Mouse (Mus musculus) lung, postnatal 4 days (tissue): Measurements from ENCODE around the gene Narfl.
A peak's percentile ranks its signal among the peaks of the same experiment; 100 is the strongest.
"Not testable (repeated sequence)": the region's sequence is repeated elsewhere in the genome, so short reads cannot be mapped to it uniquely, and the experiment has no call there.

Experiments used
- DNase-seq, 2 experiments: peaks; one replicate each; pipeline ENCODE4 v3.0.0; 2021

Narfl gene

GRCm38 (mm10) chr17:25807452-25807851, 33.9 kb downstream of the Narfl start:
- not testable (repeated sequence) for DNase-seq

GRCm38 (mm10) chr17:25808028-25808427, 34.5 kb downstream of the Narfl start:
- no peak for DNase-seq

- DNase-seq: peak; percentile 60 to 83
These were observed 35.4 kb downstream of the Narfl start, which contains the start of gene Fbxl16 for GRCm38 (mm10) chr17:25808789-25809605. Gene Fbxl16, plus strand, starts transcription at chr17:25809085.

GRCm38 (mm10) chr17:25809606-25810340, 36.2 kb downstream of the Narfl start:
- DNase-seq: no peak

- no peak for DNase-seq
These were observed 37.3 kb downstream of the Narfl start for GRCm38 (mm10) chr17:25810890-25811289.

- DNase-seq: peak; percentile 89 to 92
These were observed 39.9 kb downstream of the Narfl start for GRCm38 (mm10) chr17:25813471-25813870.

GRCm38 (mm10) chr17:25817662-25818061, 44.1 kb downstream of the Narfl start:
- no peak for DNase-seq

GRCm38 (mm10) chr17:25818851-25819780, 45.5 kb downstream of the Narfl start:
- DNase-seq: peak in 1 of 2 experiments; percentile 34

GRCm38 (mm10) chr17:25823452-25823851, 49.9 kb downstream of the Narfl start, which contains the start of gene Wdr24:
Gene Wdr24, plus strand, starts transcription at chr17:25823627.
- DNase-seq: peak; percentile 78 to 85

- no peak for DNase-seq
These were observed 51.0 kb downstream of the Narfl start for GRCm38 (mm10) chr17:25824362-25825142.

GRCm38 (mm10) chr17:25825311-25825710, 51.7 kb downstream of the Narfl start:
- no peak for DNase-seq

- DNase-seq: no peak
These were observed 52.5 kb downstream of the Narfl start for GRCm38 (mm10) chr17:25825984-25826570.

- no peak for DNase-seq
These were observed 53.4 kb downstream of the Narfl start for GRCm38 (mm10) chr17:25827011-25827410.

- no peak for DNase-seq
These were observed 54.1 kb downstream of the Narfl start for GRCm38 (mm10) chr17:25827546-25828222.

GRCm38 (mm10) chr17:25828223-25828594, 54.6 kb downstream of the Narfl start:
- DNase-seq: no peak

- peak; percentile 78 to 79 for DNase-seq
These were observed 55.4 kb downstream of the Narfl start, which contains the start of gene Jmjd8 for GRCm38 (mm10) chr17:25828712-25829557. Gene Jmjd8, plus strand, starts transcription at chr17:25828867.

GRCm38 (mm10) chr17:25829558-25830017, 56.0 kb downstream of the Narfl start:
- DNase-seq: no peak

- no peak for DNase-seq
These were observed 56.7 kb downstream of the Narfl start for GRCm38 (mm10) chr17:25830200-25830753.

GRCm38 (mm10) chr17:25830806-25831431, 57.3 kb downstream of the Narfl start:
- no peak for DNase-seq
